Mouse (Mus musculus): ENCODE results near the gene 1700017B05Rik. TPM values are rescaled to one million over a fixed set of nuclear protein-coding genes. Genes with fewer than 3 reads are reported as not detected.
"Not testable (repeated sequence)": the region's sequence is repeated elsewhere in the genome, so short reads cannot be mapped to it uniquely, and the experiment has no call there.

Gene 1700017B05Rik
- total RNA-seq, 4 experiments from 2014 or later, result 7.9 to 10.7 (median 9.4) TPM

- no peak for DNase-seq (ENCODE audit: low spot score)
Observed at GRCm38 (mm10) chr9:57220356-57220755, 42.1 kb downstream of the 1700017B05Rik start.

GRCm38 (mm10) chr9:57219511-57219910 is 42.9 kb downstream of the 1700017B05Rik start:
- no peak for DNase-seq (ENCODE audit: low spot score)

- DNase-seq (ENCODE audit: low spot score), result no peak
Observed at GRCm38 (mm10) chr9:57218776-57219175, 43.6 kb downstream of the 1700017B05Rik start.

GRCm38 (mm10) chr9:57217220-57217619 is 45.2 kb downstream of the 1700017B05Rik start:
- DNase-seq (ENCODE audit: low spot score), result no peak

- DNase-seq (ENCODE audit: low spot score), result no peak
Observed at GRCm38 (mm10) chr9:57214500-57214899, 47.9 kb downstream of the 1700017B05Rik start.

- no peak for DNase-seq (ENCODE audit: low spot score)
Observed at GRCm38 (mm10) chr9:57212448-57213222, 49.8 kb downstream of the 1700017B05Rik start.

GRCm38 (mm10) chr9:57209316-57209715 is 53.1 kb downstream of the 1700017B05Rik start:
- DNase-seq (ENCODE audit: low spot score), result peak; percentile 15

- DNase-seq (ENCODE audit: low spot score), result no peak
Observed at GRCm38 (mm10) chr9:57206896-57207295, 55.5 kb downstream of the 1700017B05Rik start.

GRCm38 (mm10) chr9:57203571-57203970 is 58.8 kb downstream of the 1700017B05Rik start:
- DNase-seq (ENCODE audit: low spot score), result not testable (repeated sequence)

Other genes with a start within 250 kb of the 1700017B05Rik start
- 10 to 100 TPM; 28.4 to 40.4 (median 30.9) TPM for gene Sin3a, start 190.6 kb downstream of the 1700017B05Rik start, total RNA-seq (2022)
- gene Man2c1, start 131.9 kb downstream of the 1700017B05Rik start, total RNA-seq (2022), result 10 to 100 TPM; 45.6 to 56.1 (median 48.9) TPM
- gene Neil1, start 114.3 kb downstream of the 1700017B05Rik start, total RNA-seq (2022), result 1 to 10 TPM; 5.4 to 7.1 (median 6.1) TPM
- gene Commd4, start 104.3 kb downstream of the 1700017B05Rik start, total RNA-seq (2022), result 10 to 100 TPM; 22.5 to 32.7 (median 29.0) TPM
- not detected for gene Trcg1, start 26.1 kb downstream of the 1700017B05Rik start, total RNA-seq (2022)
- 10 to 100 TPM in 2 of 4 experiments, 1 to 10 TPM in 2; 7.0 to 18.5 (median 9.7) TPM for gene Ppcdc, start 177.5 kb upstream of the 1700017B05Rik start, total RNA-seq (2022)
- 1 to 10 TPM; 4.1 to 7.3 (median 6.5) TPM for gene Scamp5, start 205.4 kb upstream of the 1700017B05Rik start, total RNA-seq (2022)
- gene Rpp25, start 241.4 kb upstream of the 1700017B05Rik start, total RNA-seq (2022), result 1 to 10 TPM; 2.0 to 3.7 (median 2.0) TPM